Comparison of ENCODE assay signal across 8 mouse cellular contexts in the genomic region with DNA sequence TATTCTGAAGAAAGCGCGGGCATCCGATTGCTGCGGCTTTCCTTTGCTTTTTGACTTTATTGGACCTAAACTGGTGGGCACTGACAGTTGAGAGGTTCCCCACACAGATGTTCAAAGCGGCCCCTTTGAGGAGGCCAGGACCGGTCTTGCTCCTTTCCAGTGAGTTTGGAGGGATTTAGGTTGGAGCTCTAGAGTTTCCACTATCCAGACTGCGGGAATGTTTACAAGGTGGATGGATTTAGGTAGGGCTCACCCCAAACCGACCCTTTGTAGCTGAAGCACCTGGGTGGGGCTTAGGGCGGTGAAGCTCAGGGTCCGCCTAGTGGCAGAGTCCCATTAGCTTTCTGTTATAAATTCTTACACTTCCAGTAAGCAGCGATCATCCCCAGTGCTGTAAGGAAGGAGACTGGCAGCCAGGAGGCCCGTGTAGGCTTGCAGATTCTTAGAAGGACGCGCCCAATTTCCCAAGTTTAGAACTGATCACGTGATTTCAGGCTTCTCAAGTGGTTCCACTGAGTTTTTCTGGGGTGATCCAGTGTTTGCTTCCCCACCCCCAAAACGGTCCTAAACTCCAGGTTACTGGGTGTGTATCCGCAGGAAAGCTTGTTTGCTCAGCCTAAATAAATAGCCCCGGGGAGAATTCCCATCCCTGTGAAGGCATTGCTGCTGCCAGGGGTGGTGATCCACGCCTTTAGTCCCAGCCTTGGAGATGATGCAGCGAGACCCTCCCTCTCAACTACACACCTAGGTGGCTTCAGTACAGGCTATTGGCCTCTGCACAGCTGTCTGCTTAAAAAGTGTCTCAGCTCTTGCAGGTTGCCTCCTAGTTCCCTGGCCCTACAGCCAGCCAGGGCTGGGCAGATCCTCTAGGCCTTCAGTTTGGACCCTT. TPM values are rescaled to one million over a fixed set of nuclear protein-coding genes. Genes with fewer than 3 reads are reported as not detected.
DNase-seq lines count a peak whose midpoint lies in the region; ATAC-seq and TF ChIP-seq lines count a peak whose summit lies in the region.

No protein-coding gene starts in this region.

- ATAC-seq in forebrain, embryonic 16.5 days, result no peak
- ATAC-seq in intestine, embryonic 16.5 days, result peak; percentile 43
- ATAC-seq in neural tube, embryonic 13.5 days (ENCODE audit: low read depth), result peak; percentile 20; the same call in 1 of the 2 replicates

- no peak; the same call in 1 of the 2 replicates for TF ChIP-seq RAD21 in CH12.LX (IDR thresholded peaks at IDR 0.05; ENCODE audit: low read depth, low read length)

- DNase-seq in CH12.LX (ENCODE audit: extremely low read depth) (peak; percentile 55), adipocyte (ENCODE audit: low spot score) (peak; percentile 54)
- DNase-seq in lung, adult 18-20 months, result peak; percentile 49 to 73
- no peak for DNase-seq in right cerebral cortex, adult 2 months (ENCODE audit: low spot score in 2 of 2)
- DNase-seq in layer of hippocampus, adult 9-10 months (ENCODE audit: low spot score), result no peak

- H3K4me3 ChIP-seq in CH12.LX (replicated peaks in 1 of 3; ENCODE audit: low read depth in 2 of 3, low read length in 2 of 3, poor library complexity in 1 of 3), result peak overlapping the region; percentile 83 to 91 (median 87)
- H3K4me3 ChIP-seq in forebrain, embryonic 16.5 days (replicated peaks; ENCODE audit: low read length), result peak overlapping the region; percentile 95
- peak overlapping the region; percentile 94 for H3K4me3 ChIP-seq in intestine, embryonic 16.5 days (ENCODE audit: low read length)
- H3K4me3 ChIP-seq in neural tube, embryonic 13.5 days, result peak overlapping the region; percentile 97

- no peaks in the 10 kb centered on the region for H3K9me3 ChIP-seq in CH12.LX (replicated peaks; ENCODE audit: low read length)
- no peaks in the 10 kb centered on the region for H3K9me3 ChIP-seq in forebrain, embryonic 16.5 days (ENCODE audit: control insufficient read depth, low read length)
- no peaks in the 10 kb centered on the region for H3K9me3 ChIP-seq in intestine, embryonic 16.5 days (ENCODE audit: control insufficient read depth, low read length)
- no peaks in the 10 kb centered on the region for H3K9me3 ChIP-seq in neural tube, embryonic 13.5 days

- no peak for TF ChIP-seq POLR2A in CH12.LX (IDR thresholded peaks at IDR 0.05; ENCODE audit: low read depth, low read length)

- in situ Hi-C loops in CH12.LX (cut with MboI; ENCODE audit: low pct_ligation_motif_present, low pct_unique_long_range_greater_than_20kb, low sequenced_read_pairs), result loop anchor here (5.0 to 25.0 kb wide), 2 partner anchors 34 to 846 kb away; partner anchors contain the start of genes Cyba and Mvd

- peak overlapping the region; percentile 77 for H3K9ac ChIP-seq in CH12.LX (ENCODE audit: insufficient read depth, low read depth)
- H3K9ac ChIP-seq in forebrain, embryonic 16.5 days (replicated peaks; ENCODE audit: low read depth, low read length), result peak overlapping the region; percentile 85
- peak overlapping the region; percentile 94 for H3K9ac ChIP-seq in intestine, embryonic 16.5 days (ENCODE audit: low read depth, low read length)
- H3K9ac ChIP-seq in neural tube, embryonic 13.5 days, result peak overlapping the region; percentile 96

- dilution Hi-C loops in CH12.LX (cut with MboI; ENCODE audit: extremely low pct_ligation_motif_present, extremely low pct_unique_long_range_greater_than_20kb, low sequenced_read_pairs), result no loop called here

- 18% methylated on average over 20 of the region's 20 CpGs for WGBS in forebrain, embryonic 16.5 days
- 10% methylated on average over 20 of the region's 20 CpGs for WGBS in intestine, embryonic 16.5 days
- WGBS in neural tube, embryonic 13.5 days, result 15% methylated on average over 20 of the region's 20 CpGs

- peaks cover 25% of the 10 kb centered on the region for H3K79me2 ChIP-seq in CH12.LX (replicated peaks; ENCODE audit: control insufficient read depth, extremely low read depth, insufficient read depth, poor library complexity, severe bottlenecking)

- peak; percentile 15 to 59; a peak in 2 of 4 replicates for TF ChIP-seq CTCF in CH12.LX (conservative IDR thresholded peaks at IDR 0.05 in 1 of 2, IDR thresholded peaks at IDR 0.05 in 1 of 2; ENCODE audit: low read depth in 2 of 2, low read length in 2 of 2)

- H3K27ac ChIP-seq in CH12.LX (ENCODE audit: insufficient read depth, low read depth), result no peak overlapping the region
- peak overlapping the region; percentile 32; the same call in 1 of the 2 replicates for H3K27ac ChIP-seq in forebrain, embryonic 16.5 days (ENCODE audit: low read length)
- H3K27ac ChIP-seq in intestine, embryonic 16.5 days (ENCODE audit: low read length), result peak overlapping the region; percentile 66
- peak overlapping the region; percentile 88 for H3K27ac ChIP-seq in neural tube, embryonic 13.5 days (replicated peaks)

- no peak for TF ChIP-seq EP300 in CH12.LX (IDR thresholded peaks at IDR 0.05; ENCODE audit: low read length)

- peaks cover 32 to 47% of the 10 kb centered on the region in 2 experiments for H3K36me3 ChIP-seq in CH12.LX (replicated peaks in 1 of 2; ENCODE audit: control insufficient read depth in 1 of 2, insufficient read depth in 1 of 2, low read length in 1 of 2)
- peaks cover 13% of the 10 kb centered on the region for H3K36me3 ChIP-seq in forebrain, embryonic 16.5 days (ENCODE audit: control insufficient read depth, insufficient read depth)
- H3K36me3 ChIP-seq in intestine, embryonic 16.5 days (ENCODE audit: control insufficient read depth, insufficient read depth, low read length), result peaks cover 8% of the 10 kb centered on the region; the same call in 1 of the 2 replicates
- H3K36me3 ChIP-seq in neural tube, embryonic 13.5 days, result peaks cover 32% of the 10 kb centered on the region

- H3K27me3 ChIP-seq in CH12.LX (replicated peaks), result no peaks in the 10 kb centered on the region
- H3K27me3 ChIP-seq in forebrain, embryonic 16.5 days (replicated peaks; ENCODE audit: control insufficient read depth, insufficient read depth, low read length), result no peaks in the 10 kb centered on the region
- H3K27me3 ChIP-seq in intestine, embryonic 16.5 days (replicated peaks; ENCODE audit: control insufficient read depth, insufficient read depth, low read length), result no peaks in the 10 kb centered on the region
- no peaks in the 10 kb centered on the region for H3K27me3 ChIP-seq in neural tube, embryonic 13.5 days

- H3K4me2 ChIP-seq in CH12.LX (ENCODE audit: insufficient read depth, low read depth, poor library complexity, severe bottlenecking), result peak overlapping the region; percentile 69
- H3K4me2 ChIP-seq in forebrain, embryonic 16.5 days (ENCODE audit: low read length), result peak overlapping the region; percentile 95
- peak overlapping the region; percentile 80 for H3K4me2 ChIP-seq in intestine, embryonic 16.5 days (ENCODE audit: low read depth, low read length)
- H3K4me2 ChIP-seq in neural tube, embryonic 13.5 days, result peak overlapping the region; percentile 95

- peaks cover 8 to 26% of the 10 kb centered on the region in 2 experiments; a peak in 3 of 4 replicates for H3K4me1 ChIP-seq in CH12.LX (ENCODE audit: control insufficient read depth in 1 of 2, insufficient read depth in 2 of 2)
- H3K4me1 ChIP-seq in forebrain, embryonic 16.5 days (replicated peaks; ENCODE audit: control insufficient read depth, insufficient read depth, low read length), result peaks cover 26% of the 10 kb centered on the region
- H3K4me1 ChIP-seq in intestine, embryonic 16.5 days (ENCODE audit: control insufficient read depth, insufficient read depth, low read length), result peaks cover 18% of the 10 kb centered on the region
- peaks cover 34% of the 10 kb centered on the region for H3K4me1 ChIP-seq in neural tube, embryonic 13.5 days (replicated peaks)

TF ChIP-seq in CH12.LX, 34 proteins besides CTCF, POLR2A, EP300 and RAD21:
- TF ChIP-seq BHLHE40 (IDR thresholded peaks at IDR 0.05; ENCODE audit: low read depth, low read length) (0 out of 2 replicates have a peak, but pooled peaks have one; percentile 20), USF1 (IDR thresholded peaks at IDR 0.05; ENCODE audit: low read depth, low read length) (peak; percentile 18), MAX (IDR thresholded peaks at IDR 0.05; ENCODE audit: low read length) (no peak), SMC3 (IDR thresholded peaks at IDR 0.05; ENCODE audit: low read depth, low read length) (0 out of 2 replicates have a peak, but pooled peaks have one; percentile 10), KAT2A (IDR thresholded peaks at IDR 0.05; ENCODE audit: insufficient replicate concordance, low read length) (no peak)

RNA-seq across cellular contexts. Expression of gene Map1lc3b, which starts 1.3 kb away (rescaled TPM):
- total RNA-seq in CH12.LX (2012; rRNA removed) (49.4 and 55.8 TPM in 2 replicates), CH12.LX (2014; rRNA removed) (48.9 and 53.7 TPM in 2 replicates)
- polyA plus RNA-seq in CH12.LX (2012; ENCODE audit: insufficient read length, low read depth), result 45.7 and 56.2 TPM in 2 replicates
- polyA plus RNA-seq in forebrain, embryonic 16.5 days (2015; fragmentation: Nextera tagmentation; extraction: Ambion mirVana), result 407 and 443 TPM in 2 replicates
- 190 and 192 TPM in 2 replicates for polyA plus RNA-seq in intestine, embryonic 16.5 days (2015; fragmentation: Nextera tagmentation; extraction: Ambion mirVana)
- 411 and 420 TPM in 2 replicates for polyA plus RNA-seq in neural tube, embryonic 13.5 days (2015; fragmentation: Nextera tagmentation; extraction: Ambion mirVana)

RNA-seq across cellular contexts. Expression of gene Fbxo31, which starts 12.8 kb away (rescaled TPM):
- total RNA-seq in CH12.LX (2012; rRNA removed) (13.2 and 13.9 TPM in 2 replicates), CH12.LX (2014; rRNA removed) (9.2 and 14.2 TPM in 2 replicates)
- polyA plus RNA-seq in CH12.LX (2012; ENCODE audit: insufficient read length, low read depth), result 24.7 and 31.9 TPM in 2 replicates
- polyA plus RNA-seq in forebrain, embryonic 16.5 days (2015; fragmentation: Nextera tagmentation; extraction: Ambion mirVana), result 33.8 and 35.9 TPM in 2 replicates
- 8.6 and 10.6 TPM in 2 replicates for polyA plus RNA-seq in intestine, embryonic 16.5 days (2015; fragmentation: Nextera tagmentation; extraction: Ambion mirVana)
- polyA plus RNA-seq in neural tube, embryonic 13.5 days (2015; fragmentation: Nextera tagmentation; extraction: Ambion mirVana), result 28.8 and 32.0 TPM in 2 replicates

RNA-seq across cellular contexts. Expression of gene 1700018B08Rik, which starts 47.3 kb away (rescaled TPM):
- total RNA-seq in CH12.LX (2012; rRNA removed), result not detected in 2 replicates
- not detected in 2 replicates for total RNA-seq in CH12.LX (2014; rRNA removed)
- not detected in 2 replicates for polyA plus RNA-seq in CH12.LX (2012; ENCODE audit: insufficient read length, low read depth)
- polyA plus RNA-seq in forebrain, embryonic 16.5 days (2015; fragmentation: Nextera tagmentation; extraction: Ambion mirVana), result not detected in 2 replicates
- not detected in 2 replicates for polyA plus RNA-seq in intestine, embryonic 16.5 days (2015; fragmentation: Nextera tagmentation; extraction: Ambion mirVana)
- not detected in 2 replicates for polyA plus RNA-seq in neural tube, embryonic 13.5 days (2015; fragmentation: Nextera tagmentation; extraction: Ambion mirVana)

Comparison
In these comparisons a context has a peak if more than half of its experiments do, and no peak if none do; other contexts are left out.
1. DNase-seq: peak in CH12.LX (single experiment), adipocyte (single experiment) and lung, adult 18-20 months (2 of 2); none in right cerebral cortex, adult 2 months (0 of 2) and layer of hippocampus, adult 9-10 months (single experiment).
2. Peak in every context shown above with its lines, with median percentiles within 50 percentile points of each other: H3K4me2 ChIP-seq, H3K4me3 ChIP-seq and H3K9ac ChIP-seq.